7 mouse cellular contexts compared by ENCODE assay signal in genomic region chr12:84450351-84450717, GRCm38 (mm10). TPM values are rescaled to one million over a fixed set of nuclear protein-coding genes. Genes with fewer than 3 reads are reported as not detected.
A peak's percentile ranks its signal among the peaks of the same experiment; 100 is the strongest.
DNase-seq lines count a peak whose midpoint lies in the region; ATAC-seq lines count a peak whose summit lies in the region.

No protein-coding gene starts in this region.

- H3K9me3 ChIP-seq in megakaryocyte, embryonic 14.5 days = no peaks in the 10 kb centered on the region
- no peaks in the 10 kb centered on the region for H3K9me3 ChIP-seq in hindbrain, embryonic 11.5 days (ENCODE audit: control insufficient read depth, low read length)
- H3K9me3 ChIP-seq in liver, embryonic 11.5 days (ENCODE audit: control insufficient read depth, low read length) = no peaks in the 10 kb centered on the region
- no peaks in the 10 kb centered on the region for H3K9me3 ChIP-seq in neural tube, embryonic 13.5 days

- peak overlapping the region; percentile 57 for H3K4me2 ChIP-seq in hindbrain, embryonic 11.5 days (replicated peaks; ENCODE audit: low read depth, low read length)
- H3K4me2 ChIP-seq in liver, embryonic 11.5 days = peak overlapping the region; percentile 82
- H3K4me2 ChIP-seq in neural tube, embryonic 13.5 days = peak overlapping the region; percentile 96

- H3K27ac ChIP-seq in hindbrain, embryonic 11.5 days (ENCODE audit: low read depth, low read length) = no peak overlapping the region
- peak overlapping the region; percentile 9; the same call in 1 of the 2 replicates for H3K27ac ChIP-seq in liver, embryonic 11.5 days (ENCODE audit: low read depth, low read length)
- peak overlapping the region; percentile 78 for H3K27ac ChIP-seq in neural tube, embryonic 13.5 days (replicated peaks)

- peaks cover 4% of the 10 kb centered on the region for H3K27me3 ChIP-seq in megakaryocyte, embryonic 14.5 days (replicated peaks)
- no peaks in the 10 kb centered on the region for H3K27me3 ChIP-seq in hindbrain, embryonic 11.5 days (ENCODE audit: control insufficient read depth, insufficient read depth, low read length)
- no peaks in the 10 kb centered on the region for H3K27me3 ChIP-seq in liver, embryonic 11.5 days (replicated peaks; ENCODE audit: control insufficient read depth, insufficient read depth, low read length)
- peaks cover 23% of the 10 kb centered on the region for H3K27me3 ChIP-seq in neural tube, embryonic 13.5 days

- no peak for ATAC-seq in megakaryocyte, adult 5-6 weeks (ENCODE audit: poor library complexity, severe bottlenecking)
- ATAC-seq in common myeloid progenitor, adult 5-6 weeks (replicated peaks; ENCODE audit: low read depth, poor library complexity, severe bottlenecking) = peak; percentile 2; the same call in 1 of the 2 replicates
- ATAC-seq in hindbrain, embryonic 11.5 days (ENCODE audit: low FRiP score) = no peak
- ATAC-seq in liver, embryonic 11.5 days (replicated peaks; ENCODE audit: low FRiP score) = peak; percentile 8
- no peak; the same call in 1 of the 2 replicates for ATAC-seq in neural tube, embryonic 13.5 days (ENCODE audit: low read depth)

- 2% methylated on average over 6 of the region's 6 CpGs for WGBS in hindbrain, embryonic 11.5 days
- WGBS in liver, embryonic 11.5 days = 0% methylated on average over 6 of the region's 6 CpGs
- under 1% methylated on average over 6 of the region's 6 CpGs for WGBS in neural tube, embryonic 13.5 days

- no peak for DNase-seq in hindbrain, embryonic 11.5 days (ENCODE audit: low spot score)
- no peak for DNase-seq in liver, embryonic 11.5 days (ENCODE audit: low spot score)
- no peak for DNase-seq in cerebellum, adult 18-20 months

- peak overlapping the region; percentile 97 for H3K4me3 ChIP-seq in megakaryocyte, embryonic 14.5 days (replicated peaks)
- H3K4me3 ChIP-seq in hindbrain, embryonic 11.5 days (ENCODE audit: low read depth, low read length) = peak overlapping the region; percentile 47
- peak overlapping the region; percentile 88 for H3K4me3 ChIP-seq in liver, embryonic 11.5 days (ENCODE audit: low read depth, low read length)
- peak overlapping the region; percentile 78 for H3K4me3 ChIP-seq in neural tube, embryonic 13.5 days

- no peaks in the 10 kb centered on the region for H3K36me3 ChIP-seq in megakaryocyte, embryonic 14.5 days (replicated peaks; ENCODE audit: low read length)
- no peaks in the 10 kb centered on the region for H3K36me3 ChIP-seq in hindbrain, embryonic 11.5 days (ENCODE audit: control insufficient read depth, insufficient read depth, low read length)
- no peaks in the 10 kb centered on the region for H3K36me3 ChIP-seq in liver, embryonic 11.5 days (ENCODE audit: control insufficient read depth, insufficient read depth, low read length)
- no peaks in the 10 kb centered on the region for H3K36me3 ChIP-seq in neural tube, embryonic 13.5 days

- peak overlapping the region; percentile 35; the same call in 1 of the 2 replicates for H3K9ac ChIP-seq in hindbrain, embryonic 11.5 days (ENCODE audit: low read depth, low read length)
- H3K9ac ChIP-seq in liver, embryonic 11.5 days (ENCODE audit: low read depth, low read length) = peak overlapping the region; percentile 70
- peak overlapping the region; percentile 74 for H3K9ac ChIP-seq in neural tube, embryonic 13.5 days

- H3K4me1 ChIP-seq in megakaryocyte, embryonic 14.5 days = peaks cover 48% of the 10 kb centered on the region
- H3K4me1 ChIP-seq in hindbrain, embryonic 11.5 days (replicated peaks; ENCODE audit: control insufficient read depth, insufficient read depth, low read length) = no peaks in the 10 kb centered on the region; the same call in 1 of the 2 replicates
- H3K4me1 ChIP-seq in liver, embryonic 11.5 days (replicated peaks; ENCODE audit: control insufficient read depth, insufficient read depth, low read length) = peaks cover 16% of the 10 kb centered on the region
- H3K4me1 ChIP-seq in neural tube, embryonic 13.5 days (replicated peaks) = peaks cover 22% of the 10 kb centered on the region

RNA-seq across cellular contexts. Expression of gene Aldh6a1, which starts 0.5 kb away (rescaled TPM):
- polyA plus RNA-seq in megakaryocyte, embryonic 14.5 days (2012; ENCODE audit: insufficient read depth, low replicate concordance) = 0.53 and 1.5 TPM in 2 replicates
- total RNA-seq in megakaryocyte, adult 5-6 weeks (2015) = 8.6 and 9.3 TPM in 2 replicates
- 4.3 and 5.9 TPM in 2 replicates for total RNA-seq in megakaryocyte, adult 5-6 weeks (2017)
- 11.0 and 16.4 TPM in 2 replicates for total RNA-seq in common myeloid progenitor, adult 5-6 weeks (2017)
- 25.4 and 25.9 TPM in 2 replicates for polyA plus RNA-seq in hindbrain, embryonic 11.5 days (2014; fragmentation: Nextera tagmentation; extraction: Ambion mirVana)
- 21.5 and 25.7 TPM in 2 replicates for polyA plus RNA-seq in liver, embryonic 11.5 days (2014; fragmentation: Nextera tagmentation; extraction: Ambion mirVana)
- polyA plus RNA-seq in neural tube, embryonic 13.5 days (2015; fragmentation: Nextera tagmentation; extraction: Ambion mirVana) = 31.5 and 31.9 TPM in 2 replicates

RNA-seq across cellular contexts. Expression of gene Lin52, which starts 0.9 kb away (rescaled TPM):
- polyA plus RNA-seq in megakaryocyte, embryonic 14.5 days (2012; ENCODE audit: insufficient read depth, low replicate concordance) = 0.60 TPM in 1 of 2 replicates, not detected in the other
- 12.5 and 14.9 TPM in 2 replicates for total RNA-seq in megakaryocyte, adult 5-6 weeks (2015)
- 10.7 and 21.3 TPM in 2 replicates for total RNA-seq in megakaryocyte, adult 5-6 weeks (2017)
- 15.2 and 19.7 TPM in 2 replicates for total RNA-seq in common myeloid progenitor, adult 5-6 weeks (2017)
- 32.8 and 35.9 TPM in 2 replicates for polyA plus RNA-seq in hindbrain, embryonic 11.5 days (2014; fragmentation: Nextera tagmentation; extraction: Ambion mirVana)
- 20.2 and 21.7 TPM in 2 replicates for polyA plus RNA-seq in liver, embryonic 11.5 days (2014; fragmentation: Nextera tagmentation; extraction: Ambion mirVana)
- 31.7 and 33.6 TPM in 2 replicates for polyA plus RNA-seq in neural tube, embryonic 13.5 days (2015; fragmentation: Nextera tagmentation; extraction: Ambion mirVana)

RNA-seq across cellular contexts. Expression of gene Rnf113a2, which starts 33.3 kb away (rescaled TPM):
- polyA plus RNA-seq in megakaryocyte, embryonic 14.5 days (2012; ENCODE audit: insufficient read depth, low replicate concordance) = 1.7 and 24.6 TPM in 2 replicates
- total RNA-seq in megakaryocyte, adult 5-6 weeks (2015) = 27.5 and 30.5 TPM in 2 replicates
- 31.2 and 32.2 TPM in 2 replicates for total RNA-seq in megakaryocyte, adult 5-6 weeks (2017)
- 29.2 and 34.4 TPM in 2 replicates for total RNA-seq in common myeloid progenitor, adult 5-6 weeks (2017)
- 30.2 and 33.9 TPM in 2 replicates for polyA plus RNA-seq in hindbrain, embryonic 11.5 days (2014; fragmentation: Nextera tagmentation; extraction: Ambion mirVana)
- polyA plus RNA-seq in liver, embryonic 11.5 days (2014; fragmentation: Nextera tagmentation; extraction: Ambion mirVana) = 20.9 and 25.6 TPM in 2 replicates
- polyA plus RNA-seq in neural tube, embryonic 13.5 days (2015; fragmentation: Nextera tagmentation; extraction: Ambion mirVana) = 27.6 and 33.3 TPM in 2 replicates

RNA-seq across cellular contexts. Expression of gene Bbof1, which starts 41.5 kb away (rescaled TPM):
- 0.95 TPM in 1 of 2 replicates, not detected in the other for polyA plus RNA-seq in megakaryocyte, embryonic 14.5 days (2012; ENCODE audit: insufficient read depth, low replicate concordance)
- total RNA-seq in megakaryocyte, adult 5-6 weeks (2015) = 0.36 and 1.1 TPM in 2 replicates
- 1.5 and 2.3 TPM in 2 replicates for total RNA-seq in megakaryocyte, adult 5-6 weeks (2017)
- total RNA-seq in common myeloid progenitor, adult 5-6 weeks (2017) = 4.1 and 5.0 TPM in 2 replicates
- 1.5 and 2.4 TPM in 2 replicates for polyA plus RNA-seq in hindbrain, embryonic 11.5 days (2014; fragmentation: Nextera tagmentation; extraction: Ambion mirVana)
- 1.0 TPM in 2 replicates for polyA plus RNA-seq in liver, embryonic 11.5 days (2014; fragmentation: Nextera tagmentation; extraction: Ambion mirVana)
- 3.0 and 4.7 TPM in 2 replicates for polyA plus RNA-seq in neural tube, embryonic 13.5 days (2015; fragmentation: Nextera tagmentation; extraction: Ambion mirVana)

RNA-seq across cellular contexts. Expression of gene Entpd5, which starts 41.5 kb away (rescaled TPM):
- 0.83 and 1.0 TPM in 2 replicates for polyA plus RNA-seq in megakaryocyte, embryonic 14.5 days (2012; ENCODE audit: insufficient read depth, low replicate concordance)
- total RNA-seq in megakaryocyte, adult 5-6 weeks (2015) = 8.8 and 11.0 TPM in 2 replicates
- 10.5 and 11.2 TPM in 2 replicates for total RNA-seq in megakaryocyte, adult 5-6 weeks (2017)
- total RNA-seq in common myeloid progenitor, adult 5-6 weeks (2017) = 15.2 and 23.4 TPM in 2 replicates
- polyA plus RNA-seq in hindbrain, embryonic 11.5 days (2014; fragmentation: Nextera tagmentation; extraction: Ambion mirVana) = 10.6 and 12.0 TPM in 2 replicates
- 14.0 and 14.1 TPM in 2 replicates for polyA plus RNA-seq in liver, embryonic 11.5 days (2014; fragmentation: Nextera tagmentation; extraction: Ambion mirVana)
- polyA plus RNA-seq in neural tube, embryonic 13.5 days (2015; fragmentation: Nextera tagmentation; extraction: Ambion mirVana) = 12.5 and 12.6 TPM in 2 replicates

Comparison
In these comparisons a context has a peak if more than half of its experiments do, and no peak if none do; other contexts are left out.
1. H3K4me3 ChIP-seq: peak in every context shown above with its lines; median percentile 97 in megakaryocyte, embryonic 14.5 days; 88 in liver, embryonic 11.5 days; 78 in neural tube, embryonic 13.5 days; 47 in hindbrain, embryonic 11.5 days.
2. ATAC-seq: peak in common myeloid progenitor, adult 5-6 weeks (single experiment) and liver, embryonic 11.5 days (single experiment); none in megakaryocyte, adult 5-6 weeks (single experiment), hindbrain, embryonic 11.5 days (single experiment) and neural tube, embryonic 13.5 days (single experiment).
3. RNA of gene Lin52, which starts 0.9 kb away (polyA plus RNA-seq): 32.8 to 35.9 TPM in hindbrain, embryonic 11.5 days, 31.7 to 33.6 TPM in neural tube, embryonic 13.5 days and 20.2 to 21.7 TPM in liver, embryonic 11.5 days; 0.60 TPM in megakaryocyte, embryonic 14.5 days; every median in the first group is over 10 times any median in the second.
4. Peak in every context shown above with its lines, with median percentiles within 50 percentile points of each other: H3K4me2 ChIP-seq and H3K9ac ChIP-seq.